Mouse (Mus musculus) lung, embryonic 14.5 days (tissue): ENCODE measurements around the gene Parl. TPM values are rescaled to one million over a fixed set of nuclear protein-coding genes. Genes with fewer than 3 reads are reported as not detected.

ENCODE experiments used
- ATAC-seq: fragments of 200-750 bp; cut with Nextera tagmentation; 2 replicates; pipeline ENCODE4 v1.8.0; 2017; ENCODE audit warnings: mild to moderate bottlenecking, moderate TSS enrichment, moderate library complexity; ENCODE audit not compliant: insufficient read depth
- DNase-seq: peaks from one replicate; pipeline ENCODE4 v3.0.0-alpha.2; 2015
- H3K27ac ChIP-seq: fragments of 300-500 bp; sonication (generic); 2 replicates; pipeline ENCODE4 v1.5.1; 2014; ENCODE audit warnings: low read depth, mild to moderate bottlenecking, moderate library complexity
- H3K27me3 ChIP-seq: fragments of 300-500 bp; sonication (generic); 2 replicates; pipeline ENCODE4 v1.6.1; 2014; ENCODE audit warnings: low read length, control low read depth; ENCODE audit not compliant: insufficient read depth
- H3K36me3 ChIP-seq: fragments of 300-500 bp; sonication (generic); 2 replicates; pipeline ENCODE4 v1.6.1; 2014; ENCODE audit warnings: control low read depth; ENCODE audit not compliant: insufficient read depth
- H3K4me1 ChIP-seq: fragments of 300-500 bp; sonication (generic); 2 replicates; pipeline ENCODE4 v1.6.1; 2014; ENCODE audit warnings: antibody characterized with exemption, control low read depth; ENCODE audit not compliant: insufficient read depth
- H3K4me2 ChIP-seq: fragments of 300-500 bp; sonication (generic); 2 replicates; pipeline ENCODE4 v1.6.1; 2014; ENCODE audit warnings: mild to moderate bottlenecking
- H3K4me3 ChIP-seq: fragments of 300-500 bp; sonication (generic); 2 replicates; pipeline ENCODE4 v1.5.1; 2014; ENCODE audit warnings: low read depth, low read length
- H3K9ac ChIP-seq: fragments of 300-500 bp; sonication (generic); 2 replicates; pipeline ENCODE4 v1.6.1; 2014
- H3K9me3 ChIP-seq: fragments of 300-500 bp; sonication (generic); 2 replicates; pipeline ENCODE4 v1.6.1; 2016; ENCODE audit warnings: low read depth, low read length, control low read depth
- CTCF ChIP-seq: IDR thresholded peaks from 2 replicates; pipeline ENCODE4 v1.5.1; 2016; ENCODE audit warnings: antibody characterized with exemption, low read depth
- WGBS: fragments of 180-500 bp; shearing (Covaris S2); extraction: QIAGEN DNeasy Blood & Tissue Kit; methylation state at CpG from one replicate; pipeline ENCODE4 v1.1.7; 2014; 5-methylcytosine and 5-hydroxymethylcytosine counted together
- polyA plus RNA-seq: library from polyadenylated mRNA; unstranded; fragments of >200 nt; fragmentation: Nextera tagmentation; extraction: Ambion mirVana; gene quantifications from 2 replicates; pipeline ENCODE4 v1.2.1, GENCODE M21; 2014

The Parl gene
- polyA plus RNA-seq, 1 experiment from 2014 or later = 92.1 TPM

DNA sequence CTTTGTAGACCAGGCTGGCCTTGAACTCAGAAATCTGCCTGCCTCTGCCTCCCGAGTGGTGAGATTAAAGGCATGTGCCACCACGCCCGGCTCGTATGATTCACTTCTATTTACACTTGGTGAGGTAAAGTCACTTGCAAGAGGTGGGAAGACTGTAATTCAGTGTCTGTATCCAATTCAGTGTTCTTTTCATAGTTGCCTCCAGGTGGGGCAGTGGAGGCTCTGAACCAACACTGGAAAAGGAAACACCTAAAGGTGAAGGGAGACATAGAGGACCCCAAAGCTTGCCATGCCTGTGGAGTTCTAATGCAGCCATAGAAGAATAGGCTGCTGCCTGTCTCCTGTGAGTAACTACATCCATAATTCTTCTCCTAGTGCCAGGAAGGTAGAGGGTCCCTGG, 20.1 kb upstream of the Parl start:
- no peak overlapping the region for H3K4me3 ChIP-seq
- 69% methylated on average over 4 of the region's 4 CpGs for WGBS
- DNase-seq (no peak), ATAC-seq (no peak)
- no peaks in the 10 kb centered on the region for H3K9me3 ChIP-seq
- H3K27me3 ChIP-seq = no peaks in the 10 kb centered on the region
- H3K9ac ChIP-seq = no peak overlapping the region
- no peaks in the 10 kb centered on the region for H3K36me3 ChIP-seq
- no peak overlapping the region for H3K27ac ChIP-seq
- H3K4me1 ChIP-seq = no peaks in the 10 kb centered on the region
- peak; percentile 11; the same call in 1 of the 2 replicates for TF ChIP-seq CTCF
- no peak overlapping the region for H3K4me2 ChIP-seq

DNA sequence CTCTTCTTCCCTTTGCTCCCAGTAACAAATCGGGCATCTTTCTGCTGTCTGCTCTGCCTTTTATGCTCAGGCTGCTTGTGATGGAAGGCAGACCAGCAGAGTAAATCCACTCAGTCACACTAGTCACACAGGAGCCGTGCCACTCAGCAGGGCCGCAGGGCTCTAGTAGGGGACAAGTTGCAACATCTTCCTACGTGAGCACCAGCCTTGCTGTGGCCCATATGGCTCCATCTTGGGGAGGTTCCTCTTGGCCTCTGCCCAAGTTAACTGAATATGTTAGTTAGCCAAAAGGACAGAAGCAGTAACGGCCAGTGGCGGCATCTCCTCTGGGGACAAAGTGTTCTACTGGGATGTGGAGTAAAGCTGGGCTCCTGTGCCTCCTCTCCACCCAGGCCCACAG, 14.6 kb upstream of the Parl start:
- H3K4me1 ChIP-seq = no peaks in the 10 kb centered on the region
- whole genome bisulfite sequencing = 75% methylated on average over 6 of the region's 6 CpGs
- H3K27me3 ChIP-seq = no peaks in the 10 kb centered on the region

DNA sequence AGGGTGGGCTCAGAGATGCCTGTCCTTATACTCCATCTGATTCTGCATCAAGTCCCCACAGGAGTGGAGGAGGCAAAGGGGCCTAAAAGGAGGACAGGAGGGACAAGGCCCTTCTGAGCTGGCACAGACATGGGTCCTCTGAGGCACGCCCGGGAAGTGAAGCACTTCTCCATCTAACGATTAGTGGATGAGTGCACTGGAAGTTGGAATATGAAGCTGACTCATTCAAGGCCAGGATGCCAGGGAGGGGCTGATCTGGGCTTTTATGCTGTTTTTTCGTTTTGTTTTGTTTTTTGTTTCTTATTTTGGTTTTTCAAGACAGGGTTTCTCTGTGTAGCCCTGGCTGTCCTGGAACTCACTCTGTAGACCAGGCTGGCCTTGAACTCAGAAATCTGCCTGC, 13.1 kb upstream of the Parl start:
- 81% methylated on average over 4 of the region's 4 CpGs for WGBS
- Histone ChIP-seq H3K9me3 (no peaks in the 10 kb centered on the region), H3K9ac (no peak overlapping the region), H3K27me3 (no peaks in the 10 kb centered on the region), H3K27ac (no peak overlapping the region), H3K36me3 (no peaks in the 10 kb centered on the region), H3K4me2 (no peak overlapping the region), H3K4me3 (no peak overlapping the region), H3K4me1 (no peaks in the 10 kb centered on the region)
- DNase-seq = no peak
- ATAC-seq = no peak
- no peak for TF ChIP-seq CTCF

More for the DNA sequence above, 14.6 kb upstream of the Parl start:
- no peak for TF ChIP-seq CTCF
- H3K27ac ChIP-seq = no peak overlapping the region
- H3K4me3 ChIP-seq = no peak overlapping the region
- no peaks in the 10 kb centered on the region for H3K36me3 ChIP-seq
- no peak overlapping the region for H3K9ac ChIP-seq
- no peaks in the 10 kb centered on the region for H3K9me3 ChIP-seq
- no peak for ATAC-seq
- no peak overlapping the region for H3K4me2 ChIP-seq
- DNase-seq = no peak

DNA sequence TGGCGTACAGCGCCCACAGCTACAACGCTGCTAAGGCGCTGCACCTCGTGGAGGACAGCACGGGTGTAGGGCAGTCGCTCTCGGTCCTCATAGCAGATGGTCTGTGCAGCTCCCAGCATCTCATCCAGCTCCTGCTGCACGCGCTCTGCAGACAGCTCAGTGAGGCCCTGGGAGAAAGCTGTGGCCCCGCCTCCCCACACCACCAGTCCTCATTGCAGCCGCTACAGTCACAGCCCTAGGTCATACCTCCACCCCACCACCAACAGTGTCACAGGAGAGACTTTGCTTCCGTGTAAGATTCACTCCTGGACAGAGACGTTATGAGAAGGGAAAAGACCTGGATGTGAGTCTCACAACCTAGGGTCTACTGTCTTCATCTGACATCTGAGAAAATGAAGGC, 10.1 kb upstream of the Parl start:
- ATAC-seq = no peak
- no peaks in the 10 kb centered on the region for H3K4me1 ChIP-seq
- no peaks in the 10 kb centered on the region for H3K36me3 ChIP-seq
- no peak overlapping the region for H3K27ac ChIP-seq
- no peaks in the 10 kb centered on the region for H3K9me3 ChIP-seq
- no peak overlapping the region for H3K9ac ChIP-seq
- H3K4me3 ChIP-seq = no peak overlapping the region
- no peaks in the 10 kb centered on the region for H3K27me3 ChIP-seq
- DNase-seq = no peak
- H3K4me2 ChIP-seq = no peak overlapping the region
- TF ChIP-seq CTCF = no peak
- WGBS = 46% methylated on average over 14 of the region's 14 CpGs

DNA sequence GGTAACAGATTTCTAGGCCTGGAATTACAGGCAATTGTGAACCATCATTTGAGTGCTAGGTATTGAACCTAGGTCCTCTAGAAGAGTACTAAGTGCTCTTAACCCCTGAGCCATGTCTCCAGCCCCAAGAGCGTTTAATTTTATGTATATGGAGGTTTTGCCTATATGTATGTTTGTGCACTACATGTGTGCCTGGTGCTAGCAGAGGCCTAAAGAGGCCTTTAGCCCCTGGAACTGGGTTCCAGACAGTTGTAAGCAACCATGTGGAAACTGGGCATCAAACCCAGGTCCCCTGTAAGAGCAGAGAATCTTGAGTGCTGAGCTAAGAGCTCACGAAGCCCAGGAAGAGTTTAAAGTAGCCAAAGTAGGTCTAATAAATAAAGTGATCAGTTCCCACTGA, 2.1 kb downstream of the Parl start:
- Histone ChIP-seq H3K36me3 (peaks cover 19% of the 10 kb centered on the region), H3K4me1 (peaks cover 9% of the 10 kb centered on the region), H3K27ac (no peak overlapping the region), H3K27me3 (no peaks in the 10 kb centered on the region), H3K4me2 (no peak overlapping the region), H3K9ac (0 out of 2 replicates have a peak overlapping the region, but pooled peaks have one; percentile 84), H3K4me3 (no peak overlapping the region), H3K9me3 (no peaks in the 10 kb centered on the region)
- 88% methylated on average over 2 of the region's 2 CpGs for WGBS
- no peak for ATAC-seq
- DNase-seq = no peak
- TF ChIP-seq CTCF = no peak

DNA sequence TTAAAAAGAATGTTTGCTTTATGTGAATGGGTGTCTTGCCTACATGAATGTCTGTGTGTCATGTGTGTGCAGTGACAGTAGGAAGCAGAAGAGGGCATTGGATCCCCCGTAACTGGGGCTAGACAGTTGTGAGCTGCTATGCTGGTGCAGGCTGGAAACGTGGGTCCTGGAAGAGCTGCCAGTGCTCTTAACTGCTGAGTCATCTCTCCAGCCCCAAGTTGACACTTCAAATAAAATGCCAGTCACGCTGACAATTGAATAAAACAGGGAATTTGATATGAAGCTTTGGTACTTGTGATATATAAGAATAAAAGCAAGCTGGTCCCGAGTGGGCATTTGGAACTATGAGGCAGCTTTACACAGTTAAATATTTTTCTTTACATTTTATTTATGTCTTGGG, 21.9 kb downstream of the Parl start:
- Histone ChIP-seq H3K9ac (no peak overlapping the region), H3K4me2 (no peak overlapping the region), H3K27ac (no peak overlapping the region), H3K27me3 (no peaks in the 10 kb centered on the region), H3K4me1 (no peaks in the 10 kb centered on the region), H3K4me3 (no peak overlapping the region), H3K36me3 (peaks cover 62% of the 10 kb centered on the region), H3K9me3 (no peaks in the 10 kb centered on the region)
- WGBS = 70% methylated on average over 4 of the region's 4 CpGs
- ATAC-seq (no peak), DNase-seq (no peak)
- no peak for TF ChIP-seq CTCF

DNA sequence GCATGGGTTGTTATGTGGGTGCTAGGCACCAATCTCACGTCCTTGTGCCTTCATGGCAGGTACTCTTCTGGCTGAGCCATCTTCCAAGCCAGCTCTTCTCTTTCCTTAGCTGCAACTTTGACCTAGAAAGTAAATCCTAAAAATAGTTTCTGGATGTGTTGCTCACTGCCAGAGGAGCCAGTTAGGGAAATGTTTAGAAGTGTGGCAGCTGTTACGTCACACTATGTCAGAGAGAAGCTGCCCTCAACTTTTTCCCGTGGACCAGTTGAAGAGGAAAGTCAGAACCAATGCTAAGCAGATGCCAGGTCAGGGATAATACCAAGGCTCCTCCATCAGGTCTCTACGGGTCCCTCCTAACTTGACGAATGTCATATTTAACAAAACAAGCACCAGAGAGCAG, 22.8 kb downstream of the Parl start:
- H3K36me3 ChIP-seq = peaks cover 53% of the 10 kb centered on the region

DNA sequence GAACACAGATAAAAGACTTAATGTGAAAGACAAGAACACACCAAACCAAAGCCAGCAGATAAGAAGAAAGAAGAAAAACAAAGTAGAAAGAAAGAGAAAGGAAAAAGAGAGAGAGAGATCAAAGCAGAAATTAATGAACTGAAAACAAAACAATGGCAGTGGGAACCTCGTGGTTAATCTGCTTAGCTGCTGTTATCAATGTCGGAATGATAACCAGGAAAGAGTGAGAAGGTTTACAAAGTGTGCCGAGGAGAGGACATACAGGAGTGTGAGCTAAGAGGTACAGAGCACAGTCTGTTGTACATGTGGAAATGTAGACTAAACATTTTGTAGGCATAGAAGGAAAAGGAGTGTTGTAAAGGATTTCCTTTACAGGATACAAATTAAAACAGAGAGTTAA, 29.2 kb downstream of the Parl start:
- Histone ChIP-seq H3K4me1 (peaks cover 2% of the 10 kb centered on the region; the same call in 1 of the 2 replicates), H3K27me3 (no peaks in the 10 kb centered on the region), H3K9ac (no peak overlapping the region), H3K36me3 (no peaks in the 10 kb centered on the region), H3K27ac (no peak overlapping the region), H3K4me2 (no peak overlapping the region), H3K4me3 (no peak overlapping the region), H3K9me3 (no peaks in the 10 kb centered on the region)
- TF ChIP-seq CTCF = no peak
- DNase-seq = no peak
- 7% methylated on average over 3 of the region's 3 CpGs for WGBS
- ATAC-seq = no peak

More for the DNA sequence above, 22.8 kb downstream of the Parl start:
- no peaks in the 10 kb centered on the region for H3K4me1 ChIP-seq
- H3K9ac ChIP-seq = no peak overlapping the region
- H3K9me3 ChIP-seq = no peaks in the 10 kb centered on the region
- 82% methylated on average over 5 of the region's 5 CpGs for WGBS
- H3K27me3 ChIP-seq = no peaks in the 10 kb centered on the region
- no peak overlapping the region for H3K4me2 ChIP-seq
- ATAC-seq = no peak
- H3K27ac ChIP-seq = no peak overlapping the region
- H3K4me3 ChIP-seq = no peak overlapping the region
- DNase-seq = no peak
- no peak for TF ChIP-seq CTCF
